Mouse (Mus musculus): ENCODE measurements around the gene Sytl2.

Gene Sytl2

DNA sequence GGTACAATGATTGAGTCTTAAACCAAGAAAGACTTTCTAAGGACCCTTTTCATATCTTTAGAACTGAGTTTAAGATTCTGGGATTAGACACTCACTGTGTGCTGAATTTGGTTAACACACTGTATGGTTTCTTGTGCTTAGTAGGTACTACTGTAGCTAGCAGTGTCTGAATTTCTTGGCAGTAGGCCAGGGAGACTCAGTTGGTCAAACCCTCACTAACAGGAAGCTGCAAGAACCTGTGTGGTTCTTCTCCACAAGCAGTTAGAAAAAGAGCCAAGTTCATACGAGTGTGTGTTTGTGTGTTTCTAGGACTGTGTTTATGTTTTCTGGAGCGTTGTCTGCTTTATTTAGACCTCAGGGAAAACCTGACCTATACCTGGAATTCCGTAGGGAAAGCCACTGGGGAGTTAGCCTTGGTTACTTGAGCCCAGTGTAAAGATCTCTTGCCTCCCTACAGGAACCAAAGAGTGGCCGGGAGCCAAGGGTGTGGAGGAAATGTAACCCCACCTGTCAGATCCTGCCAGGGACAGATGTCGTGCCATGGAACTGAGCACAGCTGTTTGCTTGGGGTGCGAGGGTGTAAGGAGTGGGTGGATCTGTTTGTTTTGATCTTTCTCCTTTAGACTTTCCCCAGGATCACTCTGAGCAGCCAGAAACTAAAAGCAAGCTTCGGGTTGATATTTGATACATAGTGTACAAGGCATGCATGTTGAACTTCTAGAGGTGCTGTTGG, 10.3 kb downstream of the Sytl2 start:
- peak; percentile 20 for DNase-seq

DNA sequence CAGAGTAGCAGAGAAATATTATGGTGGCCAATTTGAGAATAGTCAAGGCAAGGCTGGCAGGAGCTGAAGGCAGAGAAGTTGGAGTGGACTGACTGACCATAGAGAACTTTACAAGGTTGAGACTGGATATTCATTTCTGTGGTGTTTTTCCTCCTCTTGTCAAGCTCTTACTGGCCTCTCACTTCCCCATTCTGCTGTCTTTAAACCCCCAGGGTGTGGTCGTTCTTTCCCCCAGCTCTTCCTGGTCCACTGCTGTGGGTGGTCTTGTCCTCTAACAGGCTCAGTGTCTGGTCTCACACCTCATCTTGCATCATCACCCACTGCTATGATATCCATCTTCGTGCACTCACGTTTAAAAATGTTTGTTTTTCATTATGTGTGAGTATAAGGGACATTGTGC, 11.4 kb downstream of the Sytl2 start:
- DNase-seq, result no peak

- DNase-seq, result no peak
Measured at GRCm38 (mm10) chr7:90316823-90317222, 14.8 kb downstream of the Sytl2 start.

DNA sequence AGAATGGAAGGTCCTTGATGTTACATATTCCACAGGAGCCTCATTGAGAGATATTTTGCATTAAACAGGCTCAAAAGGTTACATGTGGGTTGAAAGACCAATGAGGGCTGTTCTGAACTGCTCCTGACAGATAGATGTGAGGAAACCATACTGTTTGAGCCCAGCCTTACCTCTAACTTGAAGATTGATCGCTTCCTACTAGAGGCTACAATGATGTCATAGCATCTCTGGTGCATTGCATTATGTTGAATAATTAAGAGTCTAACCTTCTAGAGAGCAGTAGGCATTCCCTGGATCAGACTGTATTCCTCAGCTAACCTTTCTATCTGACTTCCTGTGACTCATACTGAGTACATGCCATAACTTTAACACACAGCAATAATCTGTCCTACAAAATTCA, 17.4 kb downstream of the Sytl2 start:
- DNase-seq, result no peak

DNA sequence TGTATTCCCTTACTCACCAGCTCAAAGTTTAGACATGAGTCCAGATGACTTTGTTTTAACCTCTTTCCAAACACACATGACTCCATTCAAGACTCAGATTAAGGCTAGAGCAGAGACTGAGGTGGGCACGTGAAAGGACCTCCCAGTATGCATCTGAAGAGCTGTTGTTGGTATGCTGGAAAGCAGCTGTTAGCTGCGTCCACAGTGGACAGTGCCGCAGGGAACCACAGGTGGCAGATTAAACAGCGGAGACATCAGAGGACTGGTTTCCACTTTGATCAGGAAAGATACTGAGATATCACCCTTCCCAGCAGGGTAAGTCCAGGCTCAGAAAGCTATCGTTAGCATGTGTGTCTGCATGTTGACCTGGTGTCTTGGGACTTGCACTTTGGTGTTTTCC, 18.1 kb downstream of the Sytl2 start:
- no peak for DNase-seq

DNA sequence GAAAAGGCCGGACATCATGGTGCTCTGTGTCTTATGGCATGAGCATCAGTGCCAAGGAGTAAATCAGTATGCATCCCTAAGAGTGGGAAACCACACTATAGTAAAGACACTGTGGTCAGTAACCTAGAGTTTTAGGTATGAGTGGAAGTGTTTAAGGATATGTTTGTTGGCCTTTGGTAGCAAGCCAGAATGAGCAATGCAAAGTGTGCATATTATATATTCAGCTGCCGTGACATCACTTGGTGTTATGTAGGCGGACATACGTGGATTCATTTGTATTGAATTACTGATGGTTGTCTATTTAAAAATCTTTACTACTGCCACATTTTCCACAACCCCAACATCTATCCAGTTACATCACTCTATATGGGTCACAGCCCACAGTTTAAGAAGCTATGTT, 23.1 kb downstream of the Sytl2 start:
- no peak for DNase-seq

DNA sequence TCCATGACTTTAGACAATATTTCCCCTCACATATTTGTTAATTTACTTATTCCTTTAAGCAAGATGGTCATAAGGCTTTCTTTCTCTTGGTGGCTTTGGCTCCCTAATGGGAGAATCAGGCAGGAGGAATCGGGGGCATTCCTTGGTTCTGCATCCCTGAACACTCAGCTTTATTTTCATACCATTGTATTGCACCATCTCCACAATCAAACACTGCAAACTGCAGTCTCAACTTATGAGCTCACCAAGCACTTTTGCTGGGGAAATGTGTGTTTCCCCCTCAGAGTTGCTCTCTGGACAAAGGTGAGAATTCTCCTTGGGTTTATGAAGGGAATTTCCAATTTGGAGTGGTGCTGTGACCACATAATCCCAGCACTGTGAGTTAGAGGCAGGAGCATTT, 28.1 kb downstream of the Sytl2 start:
- DNase-seq, result no peak

DNA sequence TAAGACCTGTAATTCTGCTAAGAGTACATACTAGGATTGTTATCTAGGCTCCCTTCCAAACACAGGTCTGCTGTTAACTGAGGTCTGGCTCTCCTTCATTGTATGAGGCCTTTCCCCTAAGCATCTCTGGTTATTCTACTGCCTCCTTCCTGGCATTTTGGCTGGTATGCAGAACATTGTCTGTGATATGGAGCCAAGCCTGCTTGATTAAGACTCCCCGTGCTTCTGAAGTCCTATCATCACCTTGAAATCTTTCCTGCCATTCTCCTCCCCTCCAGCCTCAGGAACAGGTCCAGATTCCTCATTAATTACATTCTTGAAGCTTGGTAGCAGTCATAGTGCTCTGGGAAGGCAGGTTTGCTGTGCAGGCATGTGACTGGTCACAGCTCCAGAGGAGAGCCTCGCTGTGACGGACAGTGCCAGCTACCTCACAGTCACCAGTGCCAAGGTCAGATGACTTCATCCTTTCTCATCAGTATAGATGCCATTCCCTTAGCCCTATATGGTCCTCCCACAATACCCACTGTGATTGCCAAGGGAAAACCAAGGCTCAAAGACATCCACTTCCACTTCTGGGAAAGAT, 30.5 kb downstream of the Sytl2 start:
- DNase-seq, result no peak

DNA sequence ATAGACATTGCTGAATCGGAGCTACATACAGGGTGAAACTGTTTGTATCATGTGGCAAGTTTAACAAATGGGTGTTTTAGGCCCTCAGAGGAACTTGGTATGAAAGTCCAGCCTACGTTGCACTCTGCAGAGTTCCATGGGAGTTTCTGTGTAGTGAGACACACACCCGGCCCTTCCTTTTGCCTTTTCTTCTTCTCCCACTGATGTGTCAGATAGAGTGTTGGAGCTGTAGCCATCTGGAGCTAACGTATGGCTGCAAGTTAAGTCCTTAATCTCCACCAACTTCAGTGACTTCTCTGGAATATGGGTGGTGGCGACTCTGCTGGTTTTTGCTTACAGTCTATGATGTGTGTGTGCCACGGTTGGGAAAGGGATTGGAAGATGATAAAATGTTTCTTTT, 32.3 kb downstream of the Sytl2 start:
- no peak for DNase-seq

GRCm38 (mm10) chr7:90334831-90335230, 32.8 kb downstream of the Sytl2 start:
- DNase-seq, result no peak

DNA sequence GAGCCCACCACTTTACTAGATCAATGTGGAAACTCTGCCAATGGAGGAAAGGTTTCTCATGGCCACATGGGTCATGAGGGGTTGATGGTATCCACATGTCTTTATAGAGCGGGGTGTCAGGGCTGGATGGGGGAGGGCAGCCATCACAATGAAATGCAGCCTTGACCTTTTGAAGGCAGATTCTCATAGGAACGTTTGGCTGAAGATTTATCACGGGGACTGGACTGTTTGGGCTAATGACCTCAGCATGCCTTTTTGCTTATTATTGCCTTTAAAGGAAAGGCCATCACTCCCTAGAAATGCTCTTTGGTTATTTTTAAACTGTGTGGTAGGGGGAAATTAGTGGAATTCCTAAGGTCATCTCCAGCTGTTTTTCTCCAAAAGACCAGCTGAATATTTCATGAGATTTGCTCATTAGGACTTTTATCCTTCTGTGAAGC, 33.7 kb downstream of the Sytl2 start:
- peak; percentile 66 for DNase-seq

DNA sequence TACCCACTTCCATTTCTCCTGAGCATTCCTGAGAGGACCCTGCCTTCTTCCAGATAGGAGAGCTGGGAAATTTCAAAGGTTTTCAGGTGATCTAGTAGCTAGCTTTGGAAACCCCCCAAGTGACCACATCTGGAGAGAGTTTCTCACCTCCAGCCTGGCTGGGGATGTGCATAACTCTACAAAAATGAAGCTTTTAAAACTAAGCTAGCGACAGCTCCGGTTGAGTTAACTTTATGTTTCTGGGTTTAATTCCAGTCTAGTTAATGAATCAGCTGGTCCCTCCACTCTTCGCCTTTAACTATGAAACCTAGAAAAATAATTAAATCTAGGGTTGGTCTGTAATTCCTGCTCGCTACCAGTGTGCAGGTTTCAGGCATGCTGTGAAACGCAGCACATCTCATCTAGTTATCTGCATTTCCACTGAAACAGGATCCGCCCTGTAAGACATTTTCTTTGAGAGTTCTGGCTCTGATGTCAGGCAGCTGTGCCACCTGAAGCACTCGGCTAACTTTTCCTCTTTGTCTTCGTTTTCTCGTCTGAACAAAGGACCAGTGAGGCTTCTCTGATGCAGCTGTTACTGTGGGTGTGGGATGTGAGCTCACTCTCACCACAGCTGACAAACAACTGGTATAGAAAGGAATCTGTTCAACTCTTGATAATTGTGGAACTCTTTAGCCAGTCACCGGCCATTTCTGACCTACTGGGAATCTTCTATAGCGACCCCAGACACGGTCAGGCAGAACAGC, 39.3 kb downstream of the Sytl2 start:
- no peak for DNase-seq

GRCm38 (mm10) chr7:90344903-90345302, 42.9 kb downstream of the Sytl2 start:
- DNase-seq, result no peak

GRCm38 (mm10) chr7:90347779-90348437, 45.9 kb downstream of the Sytl2 start:
- no peak for DNase-seq

DNA sequence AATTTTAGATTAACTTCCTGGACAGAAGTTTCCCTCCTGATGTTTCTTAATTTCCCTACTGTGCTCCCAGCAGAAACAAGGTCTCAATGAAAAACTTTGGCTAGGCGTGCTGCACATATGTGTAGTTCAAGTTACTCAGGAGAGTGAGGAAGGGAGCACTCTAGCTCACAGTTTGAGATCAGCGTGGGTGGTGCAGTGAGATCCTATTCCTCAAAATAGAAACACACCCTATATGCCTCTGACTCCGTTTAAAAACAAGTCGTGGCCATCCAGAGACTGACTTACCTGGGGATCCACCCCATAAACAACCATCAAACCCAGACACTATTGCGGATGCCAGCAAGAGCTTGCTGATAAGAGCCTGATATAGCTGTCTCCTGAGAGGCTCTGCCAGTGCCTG, 47.0 kb downstream of the Sytl2 start:
- no peak for DNase-seq

- DNase-seq, result no peak
Measured at GRCm38 (mm10) chr7:90352183-90352582, 50.1 kb downstream of the Sytl2 start.

GRCm38 (mm10) chr7:90353488-90354228, 51.6 kb downstream of the Sytl2 start:
- DNase-seq, result no peak

GRCm38 (mm10) chr7:90354229-90354604, 52.2 kb downstream of the Sytl2 start:
- no peak for DNase-seq

DNA sequence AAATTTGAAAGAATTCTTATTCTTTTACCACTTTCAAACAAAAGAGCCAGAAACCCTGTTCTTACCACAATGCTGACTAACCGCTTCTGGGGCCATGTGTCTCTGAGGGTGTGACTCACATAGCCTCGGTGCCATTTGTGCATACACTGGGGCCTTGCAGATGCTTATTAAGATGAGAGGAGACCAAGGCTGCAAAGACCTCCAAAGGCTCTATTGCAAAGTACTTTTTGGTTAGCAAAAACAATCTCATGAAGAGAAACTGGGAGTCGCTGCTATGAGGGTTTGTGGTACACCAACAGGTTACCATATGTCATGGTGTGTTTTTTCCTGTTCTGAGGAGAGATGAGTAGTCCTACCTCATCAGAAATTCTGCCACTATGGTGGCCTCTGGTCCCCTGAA, 53.4 kb downstream of the Sytl2 start:
- no peak for DNase-seq

DNA sequence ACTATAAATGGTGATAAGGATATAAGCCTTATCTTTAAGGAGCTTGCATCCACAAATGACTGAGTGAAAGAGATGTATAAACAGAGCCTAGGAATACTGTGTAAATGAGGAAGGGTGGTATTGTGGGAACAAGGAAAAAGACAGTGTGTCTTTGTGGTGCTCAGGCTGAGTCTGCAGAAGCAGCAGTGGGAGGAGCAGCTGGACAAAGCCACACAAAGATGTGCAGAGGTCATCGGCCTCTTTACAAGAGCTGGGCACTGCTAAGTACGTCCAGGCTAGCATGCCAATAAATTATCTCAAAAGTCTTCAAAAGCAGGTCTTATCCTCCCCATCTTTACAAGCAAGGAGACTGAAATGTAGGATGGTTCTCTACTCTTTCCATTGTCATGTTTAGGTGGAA, 53.9 kb downstream of the Sytl2 start:
- DNase-seq, result no peak

DNA sequence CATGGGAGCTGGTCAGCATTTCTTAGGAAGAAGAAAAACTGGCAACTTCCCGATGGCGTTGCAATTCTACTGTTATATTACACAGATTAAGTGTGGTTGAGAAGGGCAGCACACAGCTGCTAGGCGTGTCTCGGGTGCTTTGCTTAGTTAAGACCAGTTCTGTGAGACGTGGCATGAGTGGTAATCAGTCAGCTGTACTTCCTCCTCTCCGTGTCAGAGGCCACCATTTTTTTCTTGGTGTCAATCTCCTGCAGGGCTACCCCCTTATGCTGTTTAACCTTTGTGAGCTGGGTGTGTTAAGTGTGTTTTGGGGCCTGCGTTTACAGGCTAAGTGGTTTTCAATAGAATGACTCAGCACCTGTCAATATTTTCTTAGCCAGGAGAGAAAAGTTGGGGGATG, 60.7 kb downstream of the Sytl2 start:
- DNase-seq, result no peak

GRCm38 (mm10) chr7:90370071-90370851, 68.2 kb downstream of the Sytl2 start:
- DNase-seq, result peak; percentile 25
